Mouse (Mus musculus): ENCODE measurements around the gene Tmprss11f.
A peak's percentile ranks its signal among the peaks of the same experiment; 100 is the strongest.
"Not testable (repeated sequence)": the region's sequence is repeated elsewhere in the genome, so short reads cannot be mapped to it uniquely, and the experiment has no call there.

Tmprss11f gene

GRCm38 (mm10) chr5:86632324-86632723, at the start of gene Tmprss11f:
Tmprss11f (minus strand) TSS chr5:86632424.
- no peak for DNase-seq

GRCm38 (mm10) chr5:86676262-86676661, 44.0 kb upstream of the Tmprss11f start, which contains the start of gene Tmprss11b:
Tmprss11b (minus strand) TSS chr5:86676362.
- DNase-seq = no peak

- peak; percentile 2 for DNase-seq
Measured at GRCm38 (mm10) chr5:86649185-86649584, 17.0 kb upstream of the Tmprss11f start.

GRCm38 (mm10) chr5:86640795-86641194, 8.6 kb upstream of the Tmprss11f start:
- no peak for DNase-seq

GRCm38 (mm10) chr5:86630700-86631099, 1.5 kb downstream of the Tmprss11f start:
- DNase-seq = no peak

GRCm38 (mm10) chr5:86621778-86622177, 10.4 kb downstream of the Tmprss11f start:
- no peak for DNase-seq

- DNase-seq = no peak
Measured at GRCm38 (mm10) chr5:86585896-86586295, 46.3 kb downstream of the Tmprss11f start.

GRCm38 (mm10) chr5:86582618-86583017, 49.6 kb downstream of the Tmprss11f start:
- DNase-seq = no peak

GRCm38 (mm10) chr5:86581998-86582397, 50.2 kb downstream of the Tmprss11f start:
- no peak for DNase-seq

GRCm38 (mm10) chr5:86578761-86579160, 53.5 kb downstream of the Tmprss11f start:
- DNase-seq = not testable (repeated sequence)

- DNase-seq = no peak
Measured at GRCm38 (mm10) chr5:86546693-86547092, 85.5 kb downstream of the Tmprss11f start.

- no peak for DNase-seq
Measured at GRCm38 (mm10) chr5:86540601-86541000, 91.6 kb downstream of the Tmprss11f start.

GRCm38 (mm10) chr5:86528725-86529124, 103.5 kb downstream of the Tmprss11f start:
- DNase-seq = no peak

GRCm38 (mm10) chr5:86518500-86518899, 113.7 kb downstream of the Tmprss11f start, which contains the start of gene Tmprss11g:
Tmprss11g (minus strand) TSS chr5:86518600.
- no peak for DNase-seq

- no peak for DNase-seq
Measured at GRCm38 (mm10) chr5:86511538-86511937, 120.7 kb downstream of the Tmprss11f start.

GRCm38 (mm10) chr5:86493453-86493852, 138.8 kb downstream of the Tmprss11f start:
- DNase-seq = no peak

GRCm38 (mm10) chr5:86482562-86482961, 149.7 kb downstream of the Tmprss11f start:
- DNase-seq = no peak

- DNase-seq = no peak
Measured at GRCm38 (mm10) chr5:86482031-86482430, 150.2 kb downstream of the Tmprss11f start.

- DNase-seq = no peak
Measured at GRCm38 (mm10) chr5:86473859-86474258, 158.4 kb downstream of the Tmprss11f start.
